Mouse (Mus musculus): ENCODE measurements around the gene Ints4. TPM values are rescaled to one million over a fixed set of nuclear protein-coding genes. Genes with fewer than 3 reads are reported as not detected.
A peak's percentile ranks its signal among the peaks of the same experiment; 100 is the strongest.
"Not testable (repeated sequence)": the region's sequence is repeated elsewhere in the genome, so short reads cannot be mapped to it uniquely, and the experiment has no call there.

The Ints4 gene
- polyA plus RNA-seq (2016; fragmentation: Nextera tagmentation; extraction: Ambion mirVana): 31.1 and 32.8 TPM in 2 replicates

DNA sequence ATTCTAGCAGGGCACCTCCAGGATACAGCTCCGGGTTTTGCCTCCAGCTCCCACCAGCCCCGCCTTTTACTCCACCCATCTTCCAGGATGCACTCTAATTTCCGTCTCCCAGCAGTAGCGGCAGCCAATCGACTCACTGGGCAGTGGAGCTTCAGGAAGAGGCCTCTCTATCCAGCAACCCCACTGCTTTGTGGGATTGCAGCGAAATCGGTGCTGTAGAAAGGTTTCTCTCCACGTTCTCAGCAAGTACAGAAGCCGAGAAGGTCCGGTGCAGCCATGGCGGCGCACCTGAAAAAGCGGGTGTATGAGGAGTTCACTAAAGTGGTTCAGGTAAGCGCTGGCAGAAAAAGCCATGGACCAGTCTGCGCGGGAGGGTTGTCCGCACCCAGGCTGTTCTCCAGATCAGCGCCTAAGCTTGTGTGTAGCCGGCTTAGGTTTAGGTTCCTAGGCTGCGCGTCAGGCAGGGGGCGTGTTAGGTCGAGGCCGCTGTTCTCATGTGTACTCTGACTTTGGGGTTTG lies at the start of gene Ints4:
Gene Ints4 (plus strand): TSS at position 136 of the 519 bp plus-strand sequence.
- peak within 1 kb of the TSS; percentile 84 for H3K4me3 ChIP-seq
- peak within 1 kb of the TSS; percentile 78 for H3K9ac ChIP-seq
- H3K36me3 ChIP-seq: peaks cover 10% of the 10 kb centered on the region
- under 1% methylated on average over 24 of the region's 24 CpGs for WGBS
- H3K27ac ChIP-seq (ENCODE audit: poor library complexity, severe bottlenecking): peak within 1 kb of the TSS; percentile 79; the same call in 1 of the 2 replicates
- no peaks in the 10 kb centered on the region for H3K27me3 ChIP-seq (replicated peaks)
- no peaks in the 10 kb centered on the region for H3K9me3 ChIP-seq (replicated peaks)
- H3K4me1 ChIP-seq (replicated peaks): peaks cover 14% of the 10 kb centered on the region
- peak within 1 kb of the TSS; percentile 96 for H3K4me2 ChIP-seq
- peak; percentile 97 for ATAC-seq (ENCODE audit: insufficient number of reproducible peaks, low FRiP score)

DNA sequence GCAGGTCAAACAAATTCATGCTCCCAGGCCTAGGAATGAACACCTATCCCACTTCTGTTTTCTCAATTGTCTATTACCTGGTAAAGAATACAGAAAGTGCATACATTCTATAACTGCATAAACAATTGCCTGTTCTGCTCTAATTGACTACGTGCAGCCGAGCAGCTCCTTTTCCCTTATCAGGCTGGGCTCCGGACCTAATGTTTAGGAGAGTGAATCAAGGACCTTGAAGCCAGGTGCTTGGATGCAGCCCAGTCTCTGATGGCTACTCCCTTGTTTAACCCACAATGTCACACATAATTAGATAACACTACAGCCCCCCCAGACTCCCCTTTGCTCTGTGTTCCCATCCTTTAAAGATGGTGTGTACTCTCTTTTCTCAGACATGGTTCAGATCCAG lies 47.2 kb upstream of the Ints4 start:
- not testable (repeated sequence) for H3K9ac ChIP-seq; H3K4me3 ChIP-seq; H3K27ac ChIP-seq (ENCODE audit: poor library complexity, severe bottlenecking); H3K9me3 ChIP-seq (replicated peaks); H3K36me3 ChIP-seq; H3K4me2 ChIP-seq; H3K27me3 ChIP-seq (replicated peaks); H3K4me1 ChIP-seq (replicated peaks); ATAC-seq (ENCODE audit: insufficient number of reproducible peaks, low FRiP score)
- 60% methylated on average over 3 of the region's 3 CpGs for WGBS

DNA sequence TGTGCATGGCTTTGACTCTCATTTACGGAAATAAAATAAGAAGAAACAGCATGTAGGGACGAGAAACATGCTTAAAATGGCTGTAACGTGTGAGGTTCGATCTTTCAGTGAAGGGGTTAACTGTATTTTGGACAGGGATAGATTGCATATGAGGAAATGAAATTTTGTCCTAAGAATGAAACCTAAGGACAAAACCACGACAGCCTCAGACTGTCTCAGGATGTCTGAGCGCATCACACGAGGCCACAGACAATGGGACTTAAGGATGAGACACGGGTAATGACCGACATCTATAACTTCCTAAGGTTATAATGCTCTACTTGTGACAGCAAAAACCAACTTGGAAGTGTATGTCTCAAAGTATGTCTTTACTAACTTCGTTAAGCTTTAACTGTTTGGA lies 46.2 kb upstream of the Ints4 start:
- Histone ChIP-seq H3K9ac (no peak overlapping the region), H3K4me1 (replicated peaks) (peaks cover 5% of the 10 kb centered on the region), H3K4me3 (no peak overlapping the region), H3K36me3 (no peaks in the 10 kb centered on the region), H3K4me2 (no peak overlapping the region), H3K27ac (ENCODE audit: poor library complexity, severe bottlenecking) (no peak overlapping the region), H3K27me3 (replicated peaks) (no peaks in the 10 kb centered on the region), H3K9me3 (replicated peaks) (no peaks in the 10 kb centered on the region)
- WGBS: 82% methylated on average over 10 of the region's 10 CpGs
- ATAC-seq (ENCODE audit: insufficient number of reproducible peaks, low FRiP score): no peak

DNA sequence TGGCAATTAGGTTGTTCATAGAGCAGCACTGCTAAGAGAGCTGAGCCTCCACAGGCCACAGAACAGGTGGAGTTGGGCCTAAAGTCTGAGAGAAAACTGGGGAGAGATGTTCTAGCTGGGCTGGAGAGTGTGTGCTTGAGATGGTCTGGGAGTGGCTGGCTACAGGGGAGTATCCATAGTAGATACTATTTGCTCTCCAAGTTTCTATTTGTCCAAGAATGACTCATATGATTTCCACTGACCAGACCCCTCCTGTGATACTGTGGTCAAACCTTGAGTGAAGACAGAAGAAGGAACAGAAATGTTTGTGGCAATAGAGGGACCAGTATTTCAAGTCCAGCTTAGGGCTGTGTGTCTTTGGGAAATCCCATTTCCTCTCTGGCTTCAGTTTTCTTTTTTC lies 41.8 kb upstream of the Ints4 start:
- H3K9ac ChIP-seq: no peak overlapping the region
- peaks cover 7% of the 10 kb centered on the region; the same call in 1 of the 2 replicates for H3K9me3 ChIP-seq (replicated peaks)
- H3K36me3 ChIP-seq: no peaks in the 10 kb centered on the region
- H3K27ac ChIP-seq (ENCODE audit: poor library complexity, severe bottlenecking): no peak overlapping the region
- no peak overlapping the region for H3K4me2 ChIP-seq
- H3K4me1 ChIP-seq (replicated peaks): no peaks in the 10 kb centered on the region
- ATAC-seq (ENCODE audit: insufficient number of reproducible peaks, low FRiP score): no peak
- no peak overlapping the region for H3K4me3 ChIP-seq
- H3K27me3 ChIP-seq (replicated peaks): no peaks in the 10 kb centered on the region

DNA sequence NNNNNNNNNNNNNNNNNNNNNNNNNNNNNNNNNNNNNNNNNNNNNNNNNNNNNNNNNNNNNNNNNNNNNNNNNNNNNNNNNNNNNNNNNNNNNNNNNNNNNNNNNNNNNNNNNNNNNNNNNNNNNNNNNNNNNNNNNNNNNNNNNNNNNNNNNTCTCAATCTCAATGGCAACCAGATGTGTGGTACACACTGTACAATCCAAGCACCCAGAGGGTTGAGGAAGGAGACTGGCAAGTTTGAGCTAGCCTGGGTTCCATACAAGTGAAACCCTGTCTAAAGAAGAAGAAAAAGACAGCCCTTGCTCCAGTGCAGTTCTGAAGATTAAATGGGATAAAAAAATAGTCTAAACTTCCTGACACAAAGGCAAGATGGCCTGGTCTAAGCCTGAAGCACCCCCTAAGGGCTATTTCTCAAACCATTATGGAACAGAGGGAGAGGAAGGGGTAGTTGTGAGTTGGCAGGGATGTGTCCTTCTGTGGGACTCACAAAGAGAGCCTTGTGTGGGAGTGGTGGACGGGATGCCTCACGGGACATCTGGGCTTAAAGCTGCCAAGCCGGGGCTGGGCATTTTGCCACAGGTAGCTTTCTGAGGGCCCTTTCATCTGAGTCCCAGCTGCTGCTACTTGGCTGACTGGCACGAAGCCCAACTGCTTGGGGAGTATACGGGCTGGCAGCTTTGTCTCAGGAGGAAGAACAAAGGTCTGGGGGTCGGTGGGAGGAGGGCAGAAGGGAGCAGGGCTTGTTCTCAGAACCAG lies 34.4 kb upstream of the Ints4 start:
- Histone ChIP-seq H3K27me3 (replicated peaks) (no peaks in the 10 kb centered on the region), H3K4me3 (no peak overlapping the region), H3K9me3 (replicated peaks) (peaks cover 2% of the 10 kb centered on the region; the same call in 1 of the 2 replicates), H3K27ac (ENCODE audit: poor library complexity, severe bottlenecking) (peak overlapping the region; percentile 28), H3K36me3 (no peaks in the 10 kb centered on the region), H3K9ac (no peak overlapping the region), H3K4me1 (replicated peaks) (0 out of 2 replicates have a peak, but pooled peaks cover 5% of the 10 kb centered on the region), H3K4me2 (no peak overlapping the region)
- 34% methylated on average over 6 of the region's 6 CpGs for WGBS
- ATAC-seq (ENCODE audit: insufficient number of reproducible peaks, low FRiP score): peak; percentile 51; the same call in 1 of the 2 replicates

DNA sequence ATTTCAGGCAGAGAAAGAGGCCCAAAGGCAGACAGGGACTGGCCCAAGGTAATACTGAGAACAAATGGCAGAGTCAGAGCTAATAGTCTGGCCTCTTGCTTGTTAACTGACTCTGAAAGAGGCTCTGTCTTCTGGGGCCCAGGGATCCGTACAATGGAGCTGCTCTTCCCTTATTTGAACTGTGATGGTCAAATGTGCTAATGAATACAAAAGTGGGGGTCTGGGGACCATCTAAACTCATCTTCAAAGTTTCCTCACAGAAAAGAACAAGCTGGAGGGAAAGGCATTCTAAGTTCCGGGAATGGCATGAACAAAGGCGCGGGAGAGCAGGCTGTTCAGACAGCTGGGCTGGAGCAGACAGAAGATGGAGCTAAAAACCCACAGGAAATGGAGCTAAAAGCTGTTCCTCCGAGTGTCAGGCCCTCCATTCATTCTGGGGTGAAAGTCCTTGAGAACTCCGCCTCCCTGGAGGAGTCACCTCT lies 33.7 kb upstream of the Ints4 start:
- H3K27ac ChIP-seq (ENCODE audit: poor library complexity, severe bottlenecking): peak overlapping the region; percentile 28
- WGBS: 66% methylated on average over 6 of the region's 6 CpGs
- H3K9me3 ChIP-seq (replicated peaks): peaks cover 2% of the 10 kb centered on the region; the same call in 1 of the 2 replicates
- H3K4me3 ChIP-seq: no peak overlapping the region
- 0 out of 2 replicates have a peak, but pooled peaks cover 5% of the 10 kb centered on the region for H3K4me1 ChIP-seq (replicated peaks)
- ATAC-seq (ENCODE audit: insufficient number of reproducible peaks, low FRiP score): no peak
- no peaks in the 10 kb centered on the region for H3K36me3 ChIP-seq
- H3K9ac ChIP-seq: no peak overlapping the region
- no peaks in the 10 kb centered on the region for H3K27me3 ChIP-seq (replicated peaks)
- no peak overlapping the region for H3K4me2 ChIP-seq

DNA sequence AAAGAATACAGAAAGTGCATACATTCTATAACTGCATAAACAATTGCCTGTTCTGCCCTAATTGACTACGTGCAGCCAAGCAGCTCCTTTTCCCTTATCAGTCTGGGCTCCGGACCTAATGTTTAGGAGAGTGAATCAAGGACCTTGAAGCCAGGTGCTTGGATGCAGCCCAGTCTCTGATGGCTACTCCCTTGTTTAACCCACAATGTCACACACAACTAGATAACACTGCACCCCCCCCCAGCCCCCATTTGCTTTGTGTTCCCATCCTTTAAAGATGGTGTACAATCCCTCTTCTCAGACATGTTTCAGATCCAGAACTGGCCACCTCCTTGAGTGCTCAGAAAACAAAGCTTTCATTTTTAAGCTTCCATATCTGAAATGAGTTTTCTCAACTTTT lies 29.7 kb upstream of the Ints4 start, which contains the start of gene Kctd14:
Gene Kctd14 (plus strand): TSS at position 301 of the 400 bp plus-strand sequence.
- H3K27me3 ChIP-seq (replicated peaks); H3K9ac ChIP-seq; H3K27ac ChIP-seq (ENCODE audit: poor library complexity, severe bottlenecking); H3K9me3 ChIP-seq (replicated peaks); ATAC-seq (ENCODE audit: insufficient number of reproducible peaks, low FRiP score); H3K4me2 ChIP-seq; H3K4me3 ChIP-seq; H3K36me3 ChIP-seq: not testable (repeated sequence)
- 55% methylated on average over 2 of the region's 2 CpGs for WGBS
- H3K4me1 ChIP-seq (replicated peaks): peaks cover 13% of the 10 kb centered on the region

DNA sequence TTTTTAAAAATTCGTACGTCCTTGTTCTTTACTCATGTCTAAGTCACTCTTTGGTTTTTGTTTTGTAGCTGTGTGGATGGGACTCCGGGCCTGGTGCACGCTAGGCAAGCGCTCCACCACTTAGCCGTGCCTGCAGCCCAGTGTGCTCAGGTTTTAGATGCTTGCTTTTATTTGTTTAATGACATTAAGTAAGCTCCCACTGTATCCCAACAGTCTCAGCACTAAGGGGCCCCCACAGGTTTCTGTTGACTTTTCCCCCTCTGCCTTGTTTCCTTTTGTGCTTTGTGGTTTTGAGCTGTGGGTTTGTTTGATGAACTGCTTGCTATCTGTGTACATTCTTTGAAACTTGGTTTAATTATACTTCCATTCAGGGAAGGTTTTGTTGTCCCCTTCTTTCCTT lies 28.6 kb upstream of the Ints4 start:
- no peaks in the 10 kb centered on the region for H3K36me3 ChIP-seq
- H3K9ac ChIP-seq: no peak overlapping the region
- H3K4me1 ChIP-seq (replicated peaks): peaks cover 7% of the 10 kb centered on the region
- no peak overlapping the region for H3K4me2 ChIP-seq
- peaks cover 2% of the 10 kb centered on the region; the same call in 1 of the 2 replicates for H3K9me3 ChIP-seq (replicated peaks)
- H3K27me3 ChIP-seq (replicated peaks): no peaks in the 10 kb centered on the region
- H3K4me3 ChIP-seq: no peak overlapping the region
- no peak overlapping the region for H3K27ac ChIP-seq (ENCODE audit: poor library complexity, severe bottlenecking)
- no peak for ATAC-seq (ENCODE audit: insufficient number of reproducible peaks, low FRiP score)
- WGBS: 89% methylated on average over 6 of the region's 6 CpGs

DNA sequence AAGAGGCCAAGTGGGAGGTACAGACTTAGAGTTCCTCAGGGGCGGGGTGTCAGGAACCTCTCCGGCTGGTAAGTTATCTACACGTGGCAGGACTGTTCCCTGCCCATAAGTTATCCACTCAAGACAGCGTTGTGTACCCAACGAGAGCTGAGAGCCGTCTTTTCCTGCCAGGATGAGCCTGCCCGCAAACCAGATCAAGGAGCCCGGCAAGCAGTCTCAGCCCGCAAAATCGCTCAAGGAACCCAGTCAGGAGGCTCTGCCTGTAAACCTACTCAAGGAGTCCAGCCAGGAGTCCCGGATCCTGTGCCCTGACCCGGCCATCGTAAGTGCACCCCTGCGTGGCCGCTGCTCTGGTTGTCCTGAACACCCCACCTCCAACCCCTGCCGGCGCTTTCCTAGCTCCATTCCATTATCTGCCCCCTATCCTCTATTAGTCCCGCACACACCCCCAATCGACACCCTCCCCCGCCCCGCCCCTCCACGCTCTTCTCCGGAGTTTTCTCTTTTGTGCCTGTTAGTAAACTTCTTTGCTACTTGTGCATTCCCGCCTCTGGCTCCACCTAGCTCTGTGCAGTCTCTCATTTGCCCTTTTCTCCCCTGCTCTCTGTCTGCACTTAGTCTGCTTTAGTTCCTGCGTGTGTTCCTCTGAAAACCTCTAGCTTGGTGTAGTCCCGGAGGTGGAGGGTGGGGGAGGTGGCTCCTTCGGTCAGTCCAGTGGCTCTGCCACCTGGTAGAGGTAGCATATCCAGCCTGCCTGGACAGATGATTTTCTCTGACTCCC lies 27.4 kb upstream of the Ints4 start:
- peak; percentile 77 for ATAC-seq (ENCODE audit: insufficient number of reproducible peaks, low FRiP score)
- Histone ChIP-seq H3K9me3 (replicated peaks) (peaks cover 2% of the 10 kb centered on the region; the same call in 1 of the 2 replicates), H3K4me1 (replicated peaks) (peaks cover 7% of the 10 kb centered on the region), H3K4me3 (peak overlapping the region; percentile 57), H3K27me3 (replicated peaks) (no peaks in the 10 kb centered on the region), H3K27ac (ENCODE audit: poor library complexity, severe bottlenecking) (no peak overlapping the region), H3K36me3 (no peaks in the 10 kb centered on the region), H3K9ac (peak overlapping the region; percentile 68), H3K4me2 (peak overlapping the region; percentile 98)
- WGBS: 3% methylated on average over 27 of the region's 27 CpGs

DNA sequence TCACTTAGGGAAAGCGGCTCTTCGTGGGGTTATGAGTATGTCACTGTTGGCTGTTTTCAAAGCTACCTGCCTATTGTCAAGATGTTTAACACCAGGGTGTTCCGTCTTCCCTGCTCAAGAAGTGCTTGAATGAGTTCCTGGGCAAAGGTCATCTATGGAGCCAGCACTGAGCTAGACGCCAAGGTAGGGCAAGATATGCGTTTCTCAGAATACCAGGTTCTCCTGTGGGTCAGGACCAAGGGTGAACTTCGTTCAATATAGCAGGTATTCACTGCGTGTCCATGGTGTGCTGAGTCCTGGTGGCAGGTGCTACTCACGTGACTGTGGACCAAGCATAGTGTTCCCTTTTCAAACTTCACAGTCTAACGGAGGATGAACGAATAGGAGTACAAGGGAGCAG lies 26.0 kb upstream of the Ints4 start:
- Histone ChIP-seq H3K27me3 (replicated peaks) (no peaks in the 10 kb centered on the region), H3K27ac (ENCODE audit: poor library complexity, severe bottlenecking) (no peak overlapping the region), H3K4me2 (no peak overlapping the region), H3K4me1 (replicated peaks) (peaks cover 7% of the 10 kb centered on the region), H3K9me3 (replicated peaks) (no peaks in the 10 kb centered on the region; the same call in 1 of the 2 replicates), H3K36me3 (no peaks in the 10 kb centered on the region), H3K4me3 (no peak overlapping the region), H3K9ac (no peak overlapping the region)
- 88% methylated on average over 10 of the region's 10 CpGs for WGBS
- no peak for ATAC-seq (ENCODE audit: insufficient number of reproducible peaks, low FRiP score)

DNA sequence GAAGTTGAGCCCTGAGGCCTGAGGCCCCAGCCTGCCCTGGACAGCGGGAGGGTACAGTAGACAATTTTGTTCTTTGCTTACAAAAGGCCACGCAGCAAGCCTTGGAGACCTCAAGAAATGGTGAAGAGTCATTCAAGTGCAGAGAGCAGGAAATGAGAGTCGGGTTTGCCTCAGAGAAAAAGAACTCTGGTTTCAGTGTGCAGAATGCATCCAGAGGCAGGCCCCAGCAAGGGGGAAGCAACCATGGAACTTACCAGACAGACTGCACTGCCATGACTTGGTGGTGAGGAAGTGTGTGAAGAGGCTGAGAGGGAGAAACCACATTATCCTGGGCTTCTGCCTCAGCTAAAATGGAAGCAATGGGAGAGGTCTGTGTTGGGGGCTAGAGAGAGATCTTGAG lies 25.2 kb upstream of the Ints4 start:
- ATAC-seq (ENCODE audit: insufficient number of reproducible peaks, low FRiP score): no peak
- WGBS: 76% methylated on average over 3 of the region's 3 CpGs
- H3K36me3 ChIP-seq: no peaks in the 10 kb centered on the region
- H3K9ac ChIP-seq: no peak overlapping the region
- no peak overlapping the region for H3K4me3 ChIP-seq
- no peaks in the 10 kb centered on the region for H3K27me3 ChIP-seq (replicated peaks)
- no peaks in the 10 kb centered on the region for H3K9me3 ChIP-seq (replicated peaks)
- H3K27ac ChIP-seq (ENCODE audit: poor library complexity, severe bottlenecking): no peak overlapping the region
- no peak overlapping the region for H3K4me2 ChIP-seq
- H3K4me1 ChIP-seq (replicated peaks): peaks cover 7% of the 10 kb centered on the region

All from heart, embryonic 12.5 days (tissue).